Mouse (Mus musculus): Measurements from ENCODE around the gene Rtn4rl1. TPM values are rescaled to one million over a fixed set of nuclear protein-coding genes. Genes with fewer than 3 reads are reported as not detected.

The Rtn4rl1 gene
- polyA plus RNA-seq, 1 experiment from 2014 or later: 2.0 TPM

DNA sequence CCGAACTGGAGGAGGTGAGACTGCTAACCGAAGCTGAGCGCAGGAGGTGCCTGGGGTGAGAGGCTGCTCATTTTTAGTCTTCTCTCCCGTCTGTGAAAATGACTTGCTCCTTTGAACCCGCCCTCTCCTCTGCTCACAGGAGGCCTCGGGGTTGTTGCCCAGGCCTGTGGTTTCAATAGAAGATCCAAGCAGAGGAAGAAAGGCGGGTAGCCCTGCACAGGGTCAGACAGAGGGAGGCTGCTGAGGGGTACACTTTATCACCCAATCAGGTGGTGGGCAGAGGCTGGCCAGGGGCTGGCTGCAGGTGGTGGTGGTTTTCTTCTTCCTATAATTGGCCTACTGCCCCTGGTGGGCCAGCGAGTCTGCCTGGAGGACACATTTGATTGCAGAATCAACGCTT, 10.9 kb downstream of the Rtn4rl1 start:
- ATAC-seq (no peak), DNase-seq (no peak)
- WGBS (ENCODE audit: insufficient replicate concordance): 45% methylated on average over 9 of the region's 9 CpGs
- H3K4me1 ChIP-seq (ENCODE audit: insufficient read depth): peaks cover 4% of the 10 kb centered on the region
- H3K4me3 ChIP-seq (ENCODE audit: low read depth, low read length): no peak overlapping the region
- H3K27ac ChIP-seq (ENCODE audit: low read depth): no peak overlapping the region
- no peaks in the 10 kb centered on the region for H3K9me3 ChIP-seq (ENCODE audit: low read length)
- no peaks in the 10 kb centered on the region for H3K27me3 ChIP-seq (ENCODE audit: insufficient read depth, low read length)
- no peaks in the 10 kb centered on the region for H3K36me3 ChIP-seq (replicated peaks; ENCODE audit: insufficient read depth, low read length)
- TF ChIP-seq CTCF (IDR thresholded peaks at IDR 0.05; ENCODE audit: low read depth) (no peak), EP300 (IDR thresholded peaks at IDR 0.05; ENCODE audit: low read depth) (no peak)
- H3K9ac ChIP-seq (replicated peaks): no peak overlapping the region
- no peak overlapping the region for H3K4me2 ChIP-seq (ENCODE audit: low read depth, low read length)

DNA sequence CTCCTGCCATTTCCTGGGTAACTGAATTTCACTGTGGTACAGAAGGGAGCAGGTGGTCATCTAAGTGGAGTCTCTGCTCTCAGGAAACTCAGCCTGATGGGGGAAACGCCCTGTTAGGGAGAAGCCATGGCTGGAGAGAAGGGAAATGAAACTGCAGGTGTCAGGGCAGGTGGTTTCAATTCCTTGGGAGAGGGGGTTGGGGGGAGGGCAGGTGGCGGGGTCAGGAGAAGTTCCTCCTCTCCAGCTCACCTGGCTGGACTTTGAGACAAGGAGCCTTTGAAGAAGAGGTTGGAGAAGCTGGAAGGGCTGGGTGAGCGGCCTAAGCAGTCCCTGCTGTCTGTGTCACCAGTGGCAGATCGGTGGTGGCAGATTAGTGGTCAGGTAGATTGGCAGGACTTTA, 12.8 kb downstream of the Rtn4rl1 start:
- ATAC-seq: no peak
- TF ChIP-seq EP300 (IDR thresholded peaks at IDR 0.05; ENCODE audit: low read depth) (no peak), CTCF (IDR thresholded peaks at IDR 0.05; ENCODE audit: low read depth) (no peak)

DNA sequence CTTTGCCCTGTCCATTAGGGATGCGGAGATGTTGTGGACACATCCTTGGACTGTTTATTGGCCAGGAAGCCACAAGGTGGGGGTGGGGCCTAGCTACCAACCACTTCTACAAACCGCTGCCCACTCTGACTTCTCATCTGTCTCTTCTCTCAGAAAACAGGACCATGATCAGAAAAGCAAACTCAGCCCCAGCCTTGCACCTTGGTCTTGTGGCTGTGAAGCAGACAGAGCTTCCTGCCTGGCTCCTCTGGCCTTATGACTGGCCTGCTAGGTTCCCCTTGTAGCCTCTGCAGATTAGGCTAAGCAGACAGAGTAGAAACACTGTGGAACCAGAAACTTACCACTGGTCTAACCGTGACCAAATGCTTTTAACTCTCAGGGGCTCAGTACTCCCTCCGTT, 15.8 kb downstream of the Rtn4rl1 start:
- Histone ChIP-seq H3K27ac (ENCODE audit: low read depth) (no peak overlapping the region), H3K4me1 (ENCODE audit: insufficient read depth) (peaks cover 34% of the 10 kb centered on the region)
- WGBS (ENCODE audit: insufficient replicate concordance): 44% methylated on average over 4 of the region's 4 CpGs

More for the DNA sequence above, 12.8 kb downstream of the Rtn4rl1 start:
- WGBS (ENCODE audit: insufficient replicate concordance): 73% methylated on average over 4 of the region's 4 CpGs
- H3K27ac ChIP-seq (ENCODE audit: low read depth): no peak overlapping the region
- no peak overlapping the region for H3K4me2 ChIP-seq (ENCODE audit: low read depth, low read length)
- no peak overlapping the region for H3K9ac ChIP-seq (replicated peaks)
- H3K4me3 ChIP-seq (ENCODE audit: low read depth, low read length): no peak overlapping the region
- no peak for DNase-seq
- H3K36me3 ChIP-seq (replicated peaks; ENCODE audit: insufficient read depth, low read length): no peaks in the 10 kb centered on the region
- no peaks in the 10 kb centered on the region for H3K9me3 ChIP-seq (ENCODE audit: low read length)
- peaks cover 19% of the 10 kb centered on the region for H3K4me1 ChIP-seq (ENCODE audit: insufficient read depth)
- H3K27me3 ChIP-seq (ENCODE audit: insufficient read depth, low read length): no peaks in the 10 kb centered on the region

DNA sequence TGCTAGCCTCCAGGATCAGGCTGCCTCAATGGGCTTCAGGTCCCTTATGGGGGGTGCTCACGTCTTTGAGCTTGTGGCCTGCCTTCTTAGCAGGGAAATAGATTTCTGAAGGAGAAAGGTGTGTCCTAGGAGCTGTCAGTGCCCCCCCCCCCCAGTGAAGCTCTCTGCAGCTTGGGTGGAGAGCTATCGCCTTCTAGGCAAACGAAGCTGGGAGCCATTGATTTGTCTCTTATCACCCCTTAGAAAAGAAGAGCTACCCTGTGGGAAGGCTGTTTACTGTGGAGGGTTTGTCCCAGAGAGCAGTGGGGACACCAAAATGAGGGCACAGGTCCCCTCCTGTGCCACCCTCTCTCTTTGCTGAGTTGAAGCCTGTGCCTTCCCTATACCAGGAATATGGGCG, 16.5 kb downstream of the Rtn4rl1 start:
- Histone ChIP-seq H3K27me3 (ENCODE audit: insufficient read depth, low read length) (no peaks in the 10 kb centered on the region), H3K9ac (replicated peaks) (peak overlapping the region; percentile 13; the same call in 1 of the 2 replicates), H3K27ac (ENCODE audit: low read depth) (no peak overlapping the region), H3K4me3 (ENCODE audit: low read depth, low read length) (no peak overlapping the region), H3K9me3 (ENCODE audit: low read length) (no peaks in the 10 kb centered on the region), H3K4me2 (ENCODE audit: low read depth, low read length) (peak overlapping the region; percentile 20; the same call in 1 of the 2 replicates), H3K4me1 (ENCODE audit: insufficient read depth) (peaks cover 34% of the 10 kb centered on the region), H3K36me3 (replicated peaks; ENCODE audit: insufficient read depth, low read length) (no peaks in the 10 kb centered on the region)
- no peak for DNase-seq
- ATAC-seq: no peak
- 51% methylated on average over 4 of the region's 4 CpGs for WGBS (ENCODE audit: insufficient replicate concordance)
- TF ChIP-seq CTCF (IDR thresholded peaks at IDR 0.05; ENCODE audit: low read depth) (no peak), EP300 (IDR thresholded peaks at IDR 0.05; ENCODE audit: low read depth) (no peak)

More for the DNA sequence above, 15.8 kb downstream of the Rtn4rl1 start:
- Histone ChIP-seq H3K4me2 (ENCODE audit: low read depth, low read length) (no peak overlapping the region), H3K36me3 (replicated peaks; ENCODE audit: insufficient read depth, low read length) (no peaks in the 10 kb centered on the region), H3K9ac (replicated peaks) (no peak overlapping the region), H3K4me3 (ENCODE audit: low read depth, low read length) (no peak overlapping the region), H3K9me3 (ENCODE audit: low read length) (no peaks in the 10 kb centered on the region), H3K27me3 (ENCODE audit: insufficient read depth, low read length) (no peaks in the 10 kb centered on the region)
- ATAC-seq (no peak), DNase-seq (no peak)
- TF ChIP-seq CTCF (IDR thresholded peaks at IDR 0.05; ENCODE audit: low read depth): no peak
- no peak for TF ChIP-seq EP300 (IDR thresholded peaks at IDR 0.05; ENCODE audit: low read depth)

DNA sequence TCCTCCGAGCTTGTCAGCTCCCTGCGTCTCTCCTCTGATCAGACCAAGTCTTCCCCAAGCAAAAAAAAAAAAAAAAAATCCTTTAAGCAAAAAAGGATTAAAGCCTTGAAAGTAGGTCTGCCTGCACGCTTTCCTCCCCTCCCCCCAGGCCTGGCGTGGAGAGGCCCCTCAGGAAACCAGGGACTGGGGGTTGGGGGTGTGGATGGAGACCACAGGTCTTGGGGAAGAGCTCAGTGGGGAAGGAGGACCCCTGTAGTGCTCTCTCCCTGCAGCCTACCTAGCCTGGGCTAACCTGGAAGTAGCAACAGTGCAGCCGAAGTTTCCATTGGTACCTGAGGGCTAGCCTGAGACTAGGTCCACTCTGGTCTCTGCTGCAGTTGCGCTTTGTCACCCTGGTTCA, 17.2 kb downstream of the Rtn4rl1 start:
- DNase-seq: no peak
- Histone ChIP-seq H3K4me3 (ENCODE audit: low read depth, low read length) (no peak overlapping the region), H3K4me2 (ENCODE audit: low read depth, low read length) (no peak overlapping the region), H3K36me3 (replicated peaks; ENCODE audit: insufficient read depth, low read length) (no peaks in the 10 kb centered on the region), H3K4me1 (ENCODE audit: insufficient read depth) (peaks cover 36% of the 10 kb centered on the region), H3K9me3 (ENCODE audit: low read length) (no peaks in the 10 kb centered on the region), H3K27ac (ENCODE audit: low read depth) (no peak overlapping the region), H3K27me3 (ENCODE audit: insufficient read depth, low read length) (no peaks in the 10 kb centered on the region), H3K9ac (replicated peaks) (no peak overlapping the region)
- TF ChIP-seq CTCF (IDR thresholded peaks at IDR 0.05; ENCODE audit: low read depth) (no peak), EP300 (IDR thresholded peaks at IDR 0.05; ENCODE audit: low read depth) (no peak)
- WGBS (ENCODE audit: insufficient replicate concordance): 75% methylated on average over 6 of the region's 6 CpGs
- no peak for ATAC-seq

DNA sequence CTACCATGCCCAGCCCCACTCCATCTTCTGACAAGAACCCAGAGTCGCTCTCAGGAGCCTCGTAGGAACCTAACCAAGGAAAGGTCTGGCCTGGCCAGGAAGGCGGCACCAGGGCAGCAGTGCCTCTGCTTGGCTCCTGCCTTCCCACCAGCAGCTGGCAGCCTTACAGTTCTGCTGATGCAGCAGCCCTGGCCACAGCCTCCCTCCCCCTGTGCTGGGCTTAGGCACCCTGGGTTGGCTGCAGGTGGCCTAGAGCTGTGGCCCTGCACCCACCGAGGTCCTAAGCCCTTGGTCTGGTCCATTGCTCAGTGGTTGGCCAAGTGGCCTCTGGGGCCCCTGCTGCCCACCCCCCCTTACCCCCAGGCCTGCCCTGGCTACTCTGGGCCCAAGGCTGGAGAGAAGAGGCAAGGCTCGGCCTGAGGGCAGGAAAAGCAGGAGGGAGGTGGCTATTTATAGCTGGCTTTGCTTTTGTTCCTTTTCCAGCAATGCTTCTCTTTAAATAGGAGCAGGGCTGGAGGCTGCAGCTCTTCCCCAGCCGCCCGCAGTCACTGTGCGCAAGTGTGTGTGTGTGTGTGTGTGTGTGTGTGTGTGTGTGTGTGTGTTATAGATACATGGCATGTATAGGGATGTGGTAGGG, 18.6 kb downstream of the Rtn4rl1 start:
- no peak overlapping the region for H3K9ac ChIP-seq (replicated peaks)
- ATAC-seq (no peak), DNase-seq (no peak)
- WGBS (ENCODE audit: insufficient replicate concordance): 69% methylated on average over 8 of the region's 8 CpGs
- H3K4me3 ChIP-seq (ENCODE audit: low read depth, low read length): no peak overlapping the region
- TF ChIP-seq CTCF (IDR thresholded peaks at IDR 0.05; ENCODE audit: low read depth) (0 out of 2 replicates have a peak, but pooled peaks have one; percentile 1), EP300 (IDR thresholded peaks at IDR 0.05; ENCODE audit: low read depth) (no peak)
- no peaks in the 10 kb centered on the region for H3K9me3 ChIP-seq (ENCODE audit: low read length)
- no peak overlapping the region for H3K27ac ChIP-seq (ENCODE audit: low read depth)
- no peaks in the 10 kb centered on the region for H3K27me3 ChIP-seq (ENCODE audit: insufficient read depth, low read length)
- H3K4me1 ChIP-seq (ENCODE audit: insufficient read depth): peaks cover 38% of the 10 kb centered on the region
- no peaks in the 10 kb centered on the region for H3K36me3 ChIP-seq (replicated peaks; ENCODE audit: insufficient read depth, low read length)
- no peak overlapping the region for H3K4me2 ChIP-seq (ENCODE audit: low read depth, low read length)

Data from liver, postnatal 0 days (tissue).